Mouse (Mus musculus) midbrain, embryonic 14.5 days (tissue): Measurements from ENCODE around the gene Ccdc24. TPM values are rescaled to one million over a fixed set of nuclear protein-coding genes. Genes with fewer than 3 reads are reported as not detected.

Experiments used
- ATAC-seq: fragments of 200-750 bp; cut with Nextera tagmentation; 2 replicates; pipeline ENCODE4 v1.8.0; 2017; ENCODE audit warnings: moderate number of reproducible peaks, moderate library complexity; ENCODE audit not compliant: low FRiP score, low TSS enrichment
- DNase-seq: peaks from one replicate; pipeline ENCODE4 v3.0.0-alpha.2; 2015
- H3K27ac ChIP-seq: fragments of 300-500 bp; sonication (generic); replicated peaks from 2 replicates; pipeline ENCODE4 v1.5.1; 2014; ENCODE audit warnings: mild to moderate bottlenecking, low read depth, low read length, moderate library complexity
- H3K27me3 ChIP-seq: fragments of 300-500 bp; sonication (generic); 2 replicates; pipeline ENCODE4 v1.6.1; 2014; ENCODE audit warnings: low read length, control low read depth, mixed read lengths; ENCODE audit not compliant: control insufficient read depth, insufficient read depth
- H3K36me3 ChIP-seq: fragments of 300-500 bp; sonication (generic); 2 replicates; pipeline ENCODE4 v1.6.1; 2014; ENCODE audit warnings: low read length, control low read depth; ENCODE audit not compliant: control insufficient read depth, insufficient read depth
- H3K4me1 ChIP-seq: fragments of 300-500 bp; sonication (generic); 2 replicates; pipeline ENCODE4 v1.6.1; 2014; ENCODE audit warnings: mild to moderate bottlenecking, antibody characterized with exemption, low read length, control low read depth; ENCODE audit not compliant: control insufficient read depth, insufficient read depth
- H3K4me2 ChIP-seq: fragments of 300-500 bp; sonication (generic); 2 replicates; pipeline ENCODE4 v1.6.1; 2014; ENCODE audit warnings: mild to moderate bottlenecking, low read length, moderate library complexity
- H3K4me3 ChIP-seq: fragments of 300-500 bp; sonication (generic); replicated peaks from 2 replicates; pipeline ENCODE4 v1.5.1; 2014; ENCODE audit warnings: low read depth, low read length
- H3K9ac ChIP-seq: fragments of 300-500 bp; sonication (generic); replicated peaks from 2 replicates; pipeline ENCODE4 v1.6.1; 2014; ENCODE audit warnings: mild to moderate bottlenecking, low read length, moderate library complexity
- H3K9me3 ChIP-seq: fragments of 300-500 bp; sonication (generic); 2 replicates; pipeline ENCODE4 v1.6.1; 2016; ENCODE audit warnings: low read length, control low read depth, mixed read lengths; ENCODE audit not compliant: control insufficient read depth
- WGBS: fragments of 180-500 bp; shearing (Covaris S2); extraction: QIAGEN DNeasy Blood & Tissue Kit; methylation state at CpG from one replicate; pipeline ENCODE4 v1.1.7; 2014; 5-methylcytosine and 5-hydroxymethylcytosine counted together
- polyA plus RNA-seq: library from polyadenylated mRNA; unstranded; fragments of >200 nt; fragmentation: Nextera tagmentation; extraction: Ambion mirVana; gene quantifications from 2 replicates; pipeline ENCODE4 v1.2.1, GENCODE M21; 2014

Gene Ccdc24
- polyA plus RNA-seq, 1 experiment from 2014 or later = 3.0 TPM

- Histone ChIP-seq H3K36me3 (no peaks in the 10 kb centered on the region), H3K9me3 (no peaks in the 10 kb centered on the region), H3K27me3 (no peaks in the 10 kb centered on the region), H3K9ac (no peak overlapping the region), H3K27ac (0 out of 2 replicates have a peak overlapping the region, but pooled peaks have one; percentile 28), H3K4me2 (no peak overlapping the region), H3K4me3 (no peak overlapping the region), H3K4me1 (peaks cover 16% of the 10 kb centered on the region; the same call in 1 of the 2 replicates)
- 30% methylated on average over 2 of the region's 2 CpGs for WGBS
- DNase-seq (peak; percentile 51), ATAC-seq (no peak)
These were observed 25.3 kb downstream of the Ccdc24 start for GRCm38 (mm10) chr4:117847011-117847410.

GRCm38 (mm10) chr4:117846261-117846660 is 26.1 kb downstream of the Ccdc24 start:
- no peaks in the 10 kb centered on the region for H3K9me3 ChIP-seq
- no peak overlapping the region for H3K4me3 ChIP-seq
- no peaks in the 10 kb centered on the region for H3K27me3 ChIP-seq
- no peak overlapping the region for H3K27ac ChIP-seq
- WGBS = 97% methylated on average over 4 of the region's 4 CpGs
- DNase-seq (no peak), ATAC-seq (no peak)
- H3K9ac ChIP-seq = no peak overlapping the region
- H3K36me3 ChIP-seq = no peaks in the 10 kb centered on the region
- H3K4me1 ChIP-seq = peaks cover 16% of the 10 kb centered on the region; the same call in 1 of the 2 replicates
- no peak overlapping the region for H3K4me2 ChIP-seq

DNA sequence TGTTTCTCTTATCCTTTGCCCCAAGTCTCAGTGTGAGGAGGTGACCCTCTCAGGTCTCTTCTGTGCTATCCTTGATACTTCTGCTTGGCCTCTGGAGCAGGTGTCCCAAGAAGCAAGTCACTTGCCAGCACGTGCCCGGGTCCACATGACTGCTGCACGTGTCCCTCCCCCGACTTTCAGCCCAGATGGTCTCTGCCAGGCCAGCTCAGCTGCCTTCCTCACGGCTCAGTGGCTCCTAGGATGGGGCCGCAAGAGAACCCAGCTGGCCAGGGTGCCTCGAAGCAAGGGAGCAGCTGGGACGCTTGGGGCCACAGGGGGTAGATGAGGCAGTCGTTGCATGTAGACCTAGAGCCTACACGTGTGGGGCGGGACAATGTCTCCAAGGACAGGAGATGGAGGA is 27.0 kb downstream of the Ccdc24 start:
- Histone ChIP-seq H3K4me2 (no peak overlapping the region), H3K4me1 (peaks cover 16% of the 10 kb centered on the region; the same call in 1 of the 2 replicates), H3K36me3 (no peaks in the 10 kb centered on the region), H3K9ac (no peak overlapping the region), H3K27me3 (no peaks in the 10 kb centered on the region), H3K4me3 (no peak overlapping the region), H3K9me3 (no peaks in the 10 kb centered on the region), H3K27ac (no peak overlapping the region)
- DNase-seq = no peak
- WGBS = 62% methylated on average over 11 of the region's 11 CpGs
- no peak for ATAC-seq

- no peak for ATAC-seq
- DNase-seq = no peak
- 88% methylated on average over 5 of the region's 5 CpGs for WGBS
These were observed 27.9 kb downstream of the Ccdc24 start for GRCm38 (mm10) chr4:117844467-117844866.

DNA sequence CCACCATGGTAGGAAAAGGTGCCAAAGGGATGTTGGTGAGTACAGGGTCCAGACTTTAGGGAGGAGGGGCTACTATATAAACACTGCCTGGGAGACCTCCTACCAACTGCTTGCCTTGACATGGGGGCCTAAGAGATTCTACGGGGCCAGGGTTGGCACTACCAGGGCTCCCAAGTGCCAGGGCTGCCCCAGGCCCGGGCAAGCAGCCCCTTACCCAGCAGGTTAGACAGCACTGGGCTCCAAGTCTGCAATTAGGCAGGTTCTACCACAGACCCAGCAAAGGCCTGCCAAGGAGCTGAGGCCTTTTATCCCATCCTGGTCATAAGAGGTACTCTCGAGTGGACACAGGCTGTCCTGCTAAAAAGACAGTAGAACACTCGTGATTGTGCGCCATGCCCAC is 29.3 kb downstream of the Ccdc24 start:
- Histone ChIP-seq H3K27me3 (no peaks in the 10 kb centered on the region), H3K4me1 (no peaks in the 10 kb centered on the region), H3K4me3 (no peak overlapping the region), H3K27ac (no peak overlapping the region), H3K36me3 (no peaks in the 10 kb centered on the region), H3K9ac (no peak overlapping the region), H3K4me2 (no peak overlapping the region), H3K9me3 (no peaks in the 10 kb centered on the region)
- no peak for ATAC-seq
- no peak for DNase-seq
- WGBS = 92% methylated on average over 5 of the region's 5 CpGs

More at GRCm38 (mm10) chr4:117844467-117844866, 27.9 kb downstream of the Ccdc24 start:
- Histone ChIP-seq H3K4me2 (no peak overlapping the region), H3K36me3 (no peaks in the 10 kb centered on the region), H3K9me3 (no peaks in the 10 kb centered on the region), H3K27ac (no peak overlapping the region), H3K4me3 (no peak overlapping the region), H3K9ac (no peak overlapping the region), H3K27me3 (no peaks in the 10 kb centered on the region), H3K4me1 (peaks cover 9% of the 10 kb centered on the region; the same call in 1 of the 2 replicates)

- WGBS = 90% methylated on average over 3 of the region's 3 CpGs
- H3K9ac ChIP-seq = no peak overlapping the region
- no peaks in the 10 kb centered on the region for H3K27me3 ChIP-seq
- no peaks in the 10 kb centered on the region for H3K9me3 ChIP-seq
- H3K4me3 ChIP-seq = no peak overlapping the region
- ATAC-seq (no peak), DNase-seq (no peak)
- no peaks in the 10 kb centered on the region for H3K36me3 ChIP-seq
- no peaks in the 10 kb centered on the region; the same call in 1 of the 2 replicates for H3K4me1 ChIP-seq
- H3K27ac ChIP-seq = no peak overlapping the region
- H3K4me2 ChIP-seq = no peak overlapping the region
These were observed 30.8 kb downstream of the Ccdc24 start for GRCm38 (mm10) chr4:117841566-117841965.

- DNase-seq = no peak
- H3K27me3 ChIP-seq = no peaks in the 10 kb centered on the region
- ATAC-seq = no peak
- H3K4me2 ChIP-seq = no peak overlapping the region
- H3K4me3 ChIP-seq = no peak overlapping the region
- no peak overlapping the region for H3K9ac ChIP-seq
- H3K4me1 ChIP-seq = no peaks in the 10 kb centered on the region; the same call in 1 of the 2 replicates
- H3K36me3 ChIP-seq = no peaks in the 10 kb centered on the region
- 93% methylated on average over 5 of the region's 5 CpGs for WGBS
- H3K9me3 ChIP-seq = no peaks in the 10 kb centered on the region
- H3K27ac ChIP-seq = no peak overlapping the region
These were observed 31.5 kb downstream of the Ccdc24 start for GRCm38 (mm10) chr4:117840821-117841220.

GRCm38 (mm10) chr4:117839366-117839765 is 33.0 kb downstream of the Ccdc24 start:
- Histone ChIP-seq H3K9ac (no peak overlapping the region), H3K4me1 (peaks cover 6% of the 10 kb centered on the region), H3K9me3 (no peaks in the 10 kb centered on the region), H3K4me3 (no peak overlapping the region), H3K27me3 (no peaks in the 10 kb centered on the region), H3K4me2 (no peak overlapping the region), H3K27ac (no peak overlapping the region), H3K36me3 (no peaks in the 10 kb centered on the region)
- ATAC-seq = no peak
- 76% methylated on average over 6 of the region's 6 CpGs for WGBS
- DNase-seq = no peak

GRCm38 (mm10) chr4:117837271-117837670 is 35.1 kb downstream of the Ccdc24 start:
- H3K36me3 ChIP-seq = no peaks in the 10 kb centered on the region
- DNase-seq (no peak), ATAC-seq (no peak)
- no peaks in the 10 kb centered on the region for H3K9me3 ChIP-seq
- peaks cover 8% of the 10 kb centered on the region for H3K4me1 ChIP-seq
- H3K27me3 ChIP-seq = no peaks in the 10 kb centered on the region
- H3K4me2 ChIP-seq = 0 out of 2 replicates have a peak overlapping the region, but pooled peaks have one; percentile 74
- no peak overlapping the region for H3K4me3 ChIP-seq
- H3K9ac ChIP-seq = no peak overlapping the region
- no peak overlapping the region for H3K27ac ChIP-seq
- 67% methylated on average over 4 of the region's 4 CpGs for WGBS
